ENCODE assay signal across 10 mouse cellular contexts in genomic region chr5:139794938-139795337, GRCm38 (mm10). TPM values are rescaled to one million over a fixed set of nuclear protein-coding genes. Genes with fewer than 3 reads are reported as not detected.
DNase-seq lines count a peak whose midpoint lies in the region; ATAC-seq and TF ChIP-seq lines count a peak whose summit lies in the region.
"Had no signal": no experiment of that assay in that cellular context is flagged by ENCODE, and none has a peak within 500 bp of the region (broad histone marks: within the 10 kb centered on the region; RNA-seq: fewer than 3 reads in every experiment).

No protein-coding gene starts in this region.

- peak overlapping the region; percentile 17; the same call in 1 of the 2 replicates for H3K27ac ChIP-seq in forebrain, embryonic 10.5 days
- H3K27ac ChIP-seq in forebrain, embryonic 11.5 days (ENCODE audit: low read depth, low read length) = no peak overlapping the region
- peak overlapping the region; percentile 93 for H3K27ac ChIP-seq in heart, embryonic 10.5 days
- H3K27ac ChIP-seq in lung, postnatal 0 days (ENCODE audit: low read length) = no peak overlapping the region
- H3K27ac ChIP-seq: embryonic facial prominence, embryonic 13.5 days had no signal

- no peak for ATAC-seq in forebrain, embryonic 11.5 days (replicated peaks; ENCODE audit: low FRiP score)
- no peak for ATAC-seq in lung, postnatal 0 days

- no peak overlapping the region for H3K9ac ChIP-seq in forebrain, embryonic 11.5 days (ENCODE audit: low read length)
- H3K9ac ChIP-seq in lung, postnatal 0 days (replicated peaks; ENCODE audit: low read depth) = no peak overlapping the region
- H3K9ac ChIP-seq: embryonic facial prominence, embryonic 13.5 days had no signal

- 77% methylated on average over 10 of the region's 10 CpGs for WGBS in forebrain, embryonic 10.5 days
- WGBS in forebrain, embryonic 11.5 days = 70% methylated on average over 10 of the region's 10 CpGs
- WGBS in heart, embryonic 10.5 days = 47% methylated on average over 10 of the region's 10 CpGs
- 38% methylated on average over 10 of the region's 10 CpGs for WGBS in lung, postnatal 0 days

- H3K4me1 ChIP-seq in forebrain, embryonic 10.5 days = peaks cover 85% of the 10 kb centered on the region
- H3K4me1 ChIP-seq in forebrain, embryonic 11.5 days (replicated peaks; ENCODE audit: control insufficient read depth, insufficient read depth, low read length) = peaks cover 27% of the 10 kb centered on the region
- peaks cover 87% of the 10 kb centered on the region for H3K4me1 ChIP-seq in heart, embryonic 10.5 days
- H3K4me1 ChIP-seq in lung, postnatal 0 days (ENCODE audit: insufficient read depth, low read depth, low read length) = peaks cover 48% of the 10 kb centered on the region

- peaks cover 8% of the 10 kb centered on the region for H3K36me3 ChIP-seq in forebrain, embryonic 10.5 days (replicated peaks)
- no peaks in the 10 kb centered on the region for H3K36me3 ChIP-seq in forebrain, embryonic 11.5 days (ENCODE audit: control insufficient read depth, insufficient read depth, low read length)
- peaks cover 11% of the 10 kb centered on the region for H3K36me3 ChIP-seq in heart, embryonic 10.5 days
- H3K36me3 ChIP-seq in lung, postnatal 0 days (ENCODE audit: insufficient read depth, low read length) = peaks cover 10% of the 10 kb centered on the region; the same call in 1 of the 2 replicates

- no peak overlapping the region for H3K4me2 ChIP-seq in forebrain, embryonic 11.5 days (ENCODE audit: low read depth, low read length, severe bottlenecking)
- H3K4me2 ChIP-seq in lung, postnatal 0 days (replicated peaks; ENCODE audit: low read depth, low read length) = peak overlapping the region; percentile 56; the same call in 1 of the 2 replicates
- H3K4me2 ChIP-seq: embryonic facial prominence, embryonic 13.5 days had no signal

- no peak for DNase-seq in forebrain, embryonic 10.5 days (ENCODE audit: extremely low spot score, low spot score)
- no peak for DNase-seq in forebrain, embryonic 11.5 days (ENCODE audit: low spot score)
- DNase-seq in MN1 (ENCODE audit: low spot score) = peak; percentile 59
- no peak for DNase-seq in heart, embryonic 10.5 days (ENCODE audit: low spot score)
- DNase-seq in lung, postnatal 0 days (ENCODE audit: low spot score) = no peak
- DNase-seq in thymus, postnatal 36 days = no peak
- DNase-seq in ovary, postnatal 36 days (ENCODE audit: low spot score) = no peak
- DNase-seq in right cerebral cortex, postnatal 10 days (ENCODE audit: low spot score in 2 of 2) = no peak

- TF ChIP-seq EP300 in lung, postnatal 0 days (IDR thresholded peaks at IDR 0.05) = no peak

- TF ChIP-seq CTCF in lung, postnatal 0 days (IDR thresholded peaks at IDR 0.05) = no peak

- no peaks in the 10 kb centered on the region for H3K9me3 ChIP-seq in forebrain, embryonic 10.5 days
- no peaks in the 10 kb centered on the region for H3K9me3 ChIP-seq in forebrain, embryonic 11.5 days (ENCODE audit: control insufficient read depth, low read length)
- H3K9me3 ChIP-seq in heart, embryonic 10.5 days = no peaks in the 10 kb centered on the region
- H3K9me3 ChIP-seq in lung, postnatal 0 days (ENCODE audit: low read length) = no peaks in the 10 kb centered on the region
- H3K9me3 ChIP-seq: embryonic facial prominence, embryonic 13.5 days had no signal

- no peaks in the 10 kb centered on the region for H3K27me3 ChIP-seq in forebrain, embryonic 10.5 days (ENCODE audit: poor library complexity, severe bottlenecking)
- no peaks in the 10 kb centered on the region for H3K27me3 ChIP-seq in forebrain, embryonic 11.5 days (ENCODE audit: control insufficient read depth, insufficient read depth, low read length)
- no peaks in the 10 kb centered on the region for H3K27me3 ChIP-seq in heart, embryonic 10.5 days (ENCODE audit: insufficient read depth, poor library complexity, severe bottlenecking)
- no peaks in the 10 kb centered on the region for H3K27me3 ChIP-seq in lung, postnatal 0 days (replicated peaks; ENCODE audit: insufficient read depth, low read length)
- H3K27me3 ChIP-seq: CH12.LX had no signal

- no peak overlapping the region for H3K4me3 ChIP-seq in forebrain, embryonic 10.5 days
- H3K4me3 ChIP-seq in forebrain, embryonic 11.5 days (ENCODE audit: low read depth, low read length) = no peak overlapping the region
- H3K4me3 ChIP-seq in heart, embryonic 10.5 days = no peak overlapping the region
- no peak overlapping the region for H3K4me3 ChIP-seq in lung, postnatal 0 days (ENCODE audit: low read depth, low read length)
- H3K4me3 ChIP-seq: embryonic facial prominence, embryonic 13.5 days had no signal

RNA-seq across cellular contexts. Expression of gene Mafk, which starts 3.6 kb away (rescaled TPM):
- 9.8 and 10.1 TPM in 2 replicates for polyA plus RNA-seq in forebrain, embryonic 10.5 days (2016; fragmentation: Nextera tagmentation; extraction: Ambion mirVana)
- 7.5 and 8.3 TPM in 2 replicates for polyA plus RNA-seq in forebrain, embryonic 11.5 days (2014; fragmentation: Nextera tagmentation; extraction: Ambion mirVana)
- 20.7 and 25.1 TPM in 2 replicates for polyA plus RNA-seq in heart, embryonic 10.5 days (2016; fragmentation: Nextera tagmentation; extraction: Ambion mirVana)
- 38.5 and 38.9 TPM in 2 replicates for polyA plus RNA-seq in lung, postnatal 0 days (2015; fragmentation: Nextera tagmentation; extraction: Ambion mirVana)

RNA-seq across cellular contexts. Expression of gene Ints1, which starts 19.5 kb away (rescaled TPM):
- 41.0 and 43.2 TPM in 2 replicates for polyA plus RNA-seq in forebrain, embryonic 10.5 days (2016; fragmentation: Nextera tagmentation; extraction: Ambion mirVana)
- polyA plus RNA-seq in forebrain, embryonic 11.5 days (2014; fragmentation: Nextera tagmentation; extraction: Ambion mirVana) = 40.5 and 42.0 TPM in 2 replicates
- polyA plus RNA-seq in heart, embryonic 10.5 days (2016; fragmentation: Nextera tagmentation; extraction: Ambion mirVana) = 30.3 and 31.3 TPM in 2 replicates
- polyA plus RNA-seq in lung, postnatal 0 days (2015; fragmentation: Nextera tagmentation; extraction: Ambion mirVana) = 8.6 TPM in 2 replicates

RNA-seq across cellular contexts. Expression of gene Tmem184a, which starts 24.8 kb away (rescaled TPM):
- polyA plus RNA-seq in forebrain, embryonic 10.5 days (2016; fragmentation: Nextera tagmentation; extraction: Ambion mirVana) = 1.4 and 1.8 TPM in 2 replicates
- 1.1 TPM in 2 replicates for polyA plus RNA-seq in forebrain, embryonic 11.5 days (2014; fragmentation: Nextera tagmentation; extraction: Ambion mirVana)
- polyA plus RNA-seq in heart, embryonic 10.5 days (2016; fragmentation: Nextera tagmentation; extraction: Ambion mirVana) = 2.8 and 3.6 TPM in 2 replicates
- 15.5 and 19.1 TPM in 2 replicates for polyA plus RNA-seq in lung, postnatal 0 days (2015; fragmentation: Nextera tagmentation; extraction: Ambion mirVana)

RNA-seq across cellular contexts. Expression of gene Gm26938, which starts 31.3 kb away (rescaled TPM):
- polyA plus RNA-seq in forebrain, embryonic 10.5 days (2016; fragmentation: Nextera tagmentation; extraction: Ambion mirVana) = 0.31 TPM in 1 of 2 replicates, not detected in the other
- polyA plus RNA-seq in forebrain, embryonic 11.5 days (2014; fragmentation: Nextera tagmentation; extraction: Ambion mirVana) = 0.27 TPM in 1 of 2 replicates, not detected in the other
- polyA plus RNA-seq in heart, embryonic 10.5 days (2016; fragmentation: Nextera tagmentation; extraction: Ambion mirVana) = not detected in 2 replicates
- polyA plus RNA-seq in lung, postnatal 0 days (2015; fragmentation: Nextera tagmentation; extraction: Ambion mirVana) = 0.33 TPM in 1 of 2 replicates, not detected in the other

RNA-seq across cellular contexts. Expression of gene Psmg3, which starts 31.7 kb away (rescaled TPM):
- polyA plus RNA-seq in forebrain, embryonic 10.5 days (2016; fragmentation: Nextera tagmentation; extraction: Ambion mirVana) = 99.7 and 103 TPM in 2 replicates
- 75.4 and 76.3 TPM in 2 replicates for polyA plus RNA-seq in forebrain, embryonic 11.5 days (2014; fragmentation: Nextera tagmentation; extraction: Ambion mirVana)
- 57.0 and 76.5 TPM in 2 replicates for polyA plus RNA-seq in heart, embryonic 10.5 days (2016; fragmentation: Nextera tagmentation; extraction: Ambion mirVana)
- polyA plus RNA-seq in lung, postnatal 0 days (2015; fragmentation: Nextera tagmentation; extraction: Ambion mirVana) = 41.1 and 45.4 TPM in 2 replicates

Comparison
In these comparisons a context has a peak if more than half of its experiments do, and no peak if none do; other contexts are left out.
1. H3K27ac ChIP-seq: peak in forebrain, embryonic 10.5 days (single experiment) and heart, embryonic 10.5 days (single experiment); none in forebrain, embryonic 11.5 days (single experiment) and lung, postnatal 0 days (single experiment).